Mouse (Mus musculus): Measurements from ENCODE around the gene March8. TPM values are rescaled to one million over a fixed set of nuclear protein-coding genes. Genes with fewer than 3 reads are reported as not detected.

Gene March8
- total RNA-seq, 2 experiments from 2014 or later, result 23.4 to 24.9 TPM

DNA sequence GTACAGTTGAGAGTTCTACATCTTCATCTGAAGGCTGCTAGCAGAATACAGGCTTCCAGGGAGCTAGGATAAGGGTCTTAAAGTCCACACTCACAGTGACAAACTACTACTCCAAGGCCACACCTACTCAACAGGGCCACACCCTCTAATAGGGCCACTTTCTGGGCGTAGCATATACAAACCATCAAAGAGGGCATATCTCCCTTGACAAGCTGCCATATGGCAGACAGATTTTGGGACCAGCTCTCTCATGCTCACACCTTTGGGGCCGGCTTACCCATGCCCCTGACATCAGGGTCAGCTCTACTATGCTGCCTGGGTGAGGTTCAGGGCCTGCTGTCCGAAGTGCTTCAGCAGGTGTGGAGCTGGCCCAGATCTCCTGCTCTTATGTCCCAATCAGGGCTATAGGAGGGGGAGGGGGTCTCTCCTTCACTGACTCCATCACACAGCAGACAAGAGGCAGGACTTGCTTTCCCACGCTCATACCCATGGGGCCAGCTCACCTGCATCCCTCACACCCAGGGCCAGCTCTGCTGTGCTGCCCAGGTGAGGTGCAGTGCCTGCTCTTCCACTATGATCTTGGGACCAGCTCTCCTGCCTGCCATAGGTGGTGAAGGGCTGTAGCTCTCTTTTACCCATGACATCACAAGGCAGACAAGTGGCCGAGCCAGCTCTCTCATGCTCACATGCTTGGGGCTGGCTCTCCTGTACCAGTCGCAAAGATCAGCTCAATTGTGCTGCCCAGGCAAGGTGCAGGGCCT is 32.6 kb downstream of the March8 start:
- intact Hi-C loops (cut with DNase I), result no loop called here
- no peak for DNase-seq

- no peak for DNase-seq
- intact Hi-C loops (cut with DNase I), result no loop called here
These were observed 33.7 kb downstream of the March8 start for GRCm38 (mm10) chr6:116371500-116371899.

DNA sequence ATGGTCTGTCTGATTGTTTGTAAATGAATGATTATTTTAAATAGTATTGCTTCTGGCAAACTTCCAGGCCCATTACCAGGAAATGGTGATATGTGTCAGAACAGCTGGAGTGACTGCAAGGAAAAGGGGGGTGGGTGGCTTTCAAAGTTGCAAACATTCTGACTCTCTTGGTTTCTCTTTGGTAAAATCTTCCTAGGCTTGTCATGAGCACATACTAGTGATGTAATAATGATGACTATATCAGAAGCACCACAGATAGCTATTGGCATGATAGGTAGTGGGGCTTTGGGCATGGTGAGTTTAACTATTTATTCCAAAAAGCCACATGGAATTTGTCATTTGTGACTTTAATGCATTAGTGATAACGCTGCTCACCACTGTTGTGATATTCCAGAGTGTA is 36.3 kb downstream of the March8 start:
- no peak for DNase-seq
- intact Hi-C loops (cut with DNase I), result no loop called here

- DNase-seq, result no peak
- intact Hi-C loops (cut with DNase I), result no loop called here
These were observed 36.8 kb downstream of the March8 start for GRCm38 (mm10) chr6:116374618-116375017.

DNA sequence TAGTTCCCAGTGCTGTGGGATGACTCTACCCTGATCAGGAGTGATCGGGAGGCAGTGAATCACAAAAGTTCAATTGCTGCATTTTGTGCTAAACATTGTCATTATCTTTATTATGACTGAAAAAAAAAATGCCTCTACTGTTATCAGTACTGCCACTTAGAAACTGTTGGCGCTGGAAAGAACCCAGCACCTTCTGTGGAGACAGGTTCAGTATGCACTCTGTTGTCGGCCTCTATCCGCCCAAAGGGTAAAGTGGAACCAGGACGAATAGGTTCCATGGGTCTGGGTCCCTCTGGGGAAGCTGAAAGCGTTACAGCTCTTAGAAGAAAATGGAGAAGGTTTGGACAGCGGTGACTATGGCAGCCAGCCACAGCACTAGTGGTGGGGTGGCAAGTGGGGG is 41.1 kb downstream of the March8 start:
- intact Hi-C loops (cut with DNase I), result no loop called here

DNA sequence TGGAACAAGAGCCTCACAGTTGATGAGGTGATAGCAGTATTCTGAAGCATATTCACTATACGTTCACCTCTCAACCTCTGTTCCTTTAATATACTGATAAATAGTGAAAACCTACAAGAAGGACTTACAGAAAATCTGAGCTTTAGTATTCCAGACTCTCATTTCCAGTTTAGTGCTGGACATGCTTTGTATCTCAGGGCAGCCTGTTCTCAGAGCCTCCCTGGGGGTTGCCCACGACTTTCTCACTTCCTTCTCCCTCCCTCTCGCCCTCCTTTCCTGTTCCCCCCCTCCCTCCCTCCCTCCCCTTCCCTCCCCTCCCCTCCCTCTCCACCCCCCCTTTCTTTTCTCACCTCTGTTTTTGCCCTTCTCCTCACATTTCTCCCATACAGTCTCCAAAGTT is 42.3 kb downstream of the March8 start:
- DNase-seq, result no peak
- intact Hi-C loops (cut with DNase I), result no loop called here

More for the DNA sequence above, 41.1 kb downstream of the March8 start:
- DNase-seq, result no peak

DNA sequence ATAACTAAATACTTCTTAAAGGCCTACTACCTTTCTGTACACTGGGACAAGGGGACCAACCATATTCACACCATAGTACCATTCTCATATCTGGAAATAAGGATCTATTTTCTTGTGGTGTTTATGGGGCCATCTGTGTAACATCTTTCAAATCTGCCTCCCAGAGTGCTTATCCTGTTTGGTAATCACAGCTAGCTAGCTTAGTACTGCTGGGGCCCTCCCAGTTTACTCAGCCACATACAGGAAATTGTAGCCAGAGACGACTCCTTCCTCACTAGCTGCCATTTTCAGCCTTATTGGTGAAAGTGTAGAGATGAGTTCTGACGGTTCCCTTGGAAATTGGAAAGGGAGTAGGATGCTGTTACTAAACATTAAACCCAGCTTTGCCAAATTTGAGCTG is 43.8 kb downstream of the March8 start:
- no peak for DNase-seq
- intact Hi-C loops (cut with DNase I), result no loop called here

- intact Hi-C loops (cut with DNase I), result no loop called here
- no peak for DNase-seq
These were observed 45.8 kb downstream of the March8 start for GRCm38 (mm10) chr6:116383582-116383981.

DNA sequence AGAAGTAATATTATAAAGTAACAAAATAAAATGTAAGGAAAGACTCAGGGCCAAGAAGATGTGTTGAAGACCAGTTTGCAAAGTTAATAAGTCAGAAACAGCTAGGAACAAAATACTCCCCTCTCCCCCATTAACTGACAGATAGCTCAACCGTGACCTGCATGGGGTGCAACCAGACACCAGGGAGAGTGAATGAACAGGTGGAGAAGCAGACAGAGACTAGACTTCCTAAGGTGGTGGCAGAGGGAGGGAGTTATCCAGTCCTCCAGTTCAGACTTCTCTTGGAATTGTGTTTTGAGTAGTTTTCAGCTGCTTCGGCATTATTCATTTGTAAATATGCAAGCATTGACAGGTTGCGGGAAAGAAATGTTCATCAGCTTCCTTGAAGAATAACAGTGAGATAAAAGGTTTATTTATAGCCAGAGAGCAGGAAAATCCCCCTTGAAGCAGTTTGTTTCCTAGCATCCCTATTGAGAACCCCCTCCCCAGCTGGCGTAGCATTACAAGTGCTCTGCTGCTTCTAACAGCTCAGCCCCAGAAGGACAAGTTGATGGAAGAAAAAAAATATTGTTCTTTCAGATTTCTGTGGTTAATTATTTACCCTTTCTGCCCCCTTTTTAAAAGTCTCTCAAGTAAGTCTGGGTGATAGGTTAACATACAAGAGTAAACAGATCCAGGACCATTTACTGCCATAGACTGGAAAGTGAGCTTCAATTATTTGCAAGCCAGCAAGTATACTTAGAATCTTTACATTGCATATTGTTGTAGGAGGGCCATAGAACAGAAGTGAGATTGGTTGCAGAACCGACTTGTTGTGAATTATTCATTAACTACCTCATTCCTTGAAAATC is 47.6 kb downstream of the March8 start:
- no peak for DNase-seq
- intact Hi-C loops (cut with DNase I), result no loop called here

DNA sequence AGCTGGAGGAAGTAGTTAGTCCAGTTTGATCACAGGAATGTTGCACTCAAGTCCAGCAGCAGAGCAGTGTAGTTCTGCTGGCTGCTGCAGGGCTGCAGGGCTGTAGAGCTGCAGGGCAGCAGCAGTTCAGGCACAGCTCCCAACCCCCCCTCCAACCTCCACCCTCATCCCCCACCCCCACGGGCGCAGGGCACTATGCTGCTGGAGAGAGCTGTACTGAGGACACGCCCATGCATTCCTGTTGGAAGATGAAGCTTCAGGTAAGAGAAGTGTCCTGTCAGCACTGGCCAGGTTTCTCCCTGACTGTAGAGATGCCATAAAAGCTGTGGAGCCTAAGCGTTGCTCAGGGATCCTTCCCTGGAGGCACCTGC is 48.2 kb downstream of the March8 start:
- no peak for DNase-seq
- intact Hi-C loops (cut with DNase I), result no loop called here

DNA sequence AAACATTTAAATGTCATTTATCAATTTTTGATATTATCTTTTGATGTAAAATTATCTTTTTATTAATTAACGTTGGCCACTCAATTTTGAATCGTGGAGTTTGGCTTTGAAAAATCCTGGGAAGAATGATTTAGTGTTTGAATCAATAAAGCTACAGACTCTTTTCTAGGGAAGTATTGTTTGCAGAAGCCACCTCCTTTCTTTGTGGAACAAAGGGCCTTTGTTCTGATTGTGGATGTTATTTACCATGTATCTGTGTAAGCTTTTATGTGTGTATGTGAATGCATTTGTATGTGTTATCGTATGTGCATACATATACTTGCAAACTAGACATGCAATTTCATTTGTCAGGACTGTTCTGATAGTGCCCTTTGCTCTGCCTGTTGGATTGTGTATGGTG is 48.7 kb downstream of the March8 start:
- DNase-seq, result no peak
- intact Hi-C loops (cut with DNase I), result no loop called here

GRCm38 (mm10) chr6:116388068-116388467 is 50.2 kb downstream of the March8 start:
- intact Hi-C loops (cut with DNase I), result no loop called here

DNA sequence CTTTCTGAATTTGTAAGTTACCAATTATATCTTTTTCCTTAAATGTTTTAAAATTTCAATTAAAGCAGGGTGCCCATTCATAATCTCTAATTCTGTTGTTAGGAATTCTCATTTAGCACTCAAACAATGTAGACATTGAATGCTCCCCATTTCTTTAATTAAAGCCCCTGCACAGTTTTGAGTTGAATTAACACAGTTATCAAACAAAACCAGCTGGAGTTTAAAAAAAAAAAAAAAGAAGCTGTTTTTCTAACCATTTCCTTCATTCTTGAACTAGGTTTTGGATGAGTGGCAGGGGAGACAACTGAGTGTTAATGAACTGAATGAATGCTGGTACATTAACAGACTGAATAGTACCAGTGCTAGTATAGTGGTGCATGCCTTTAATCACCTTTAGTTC is 51.7 kb downstream of the March8 start:
- no peak for DNase-seq
- intact Hi-C loops (cut with DNase I), result no loop called here

More at GRCm38 (mm10) chr6:116388068-116388467, 50.2 kb downstream of the March8 start:
- DNase-seq, result no peak

GRCm38 (mm10) chr6:116394916-116395648 is 57.3 kb downstream of the March8 start:
- no peak for DNase-seq
- intact Hi-C loops (cut with DNase I), result no loop called here

DNA sequence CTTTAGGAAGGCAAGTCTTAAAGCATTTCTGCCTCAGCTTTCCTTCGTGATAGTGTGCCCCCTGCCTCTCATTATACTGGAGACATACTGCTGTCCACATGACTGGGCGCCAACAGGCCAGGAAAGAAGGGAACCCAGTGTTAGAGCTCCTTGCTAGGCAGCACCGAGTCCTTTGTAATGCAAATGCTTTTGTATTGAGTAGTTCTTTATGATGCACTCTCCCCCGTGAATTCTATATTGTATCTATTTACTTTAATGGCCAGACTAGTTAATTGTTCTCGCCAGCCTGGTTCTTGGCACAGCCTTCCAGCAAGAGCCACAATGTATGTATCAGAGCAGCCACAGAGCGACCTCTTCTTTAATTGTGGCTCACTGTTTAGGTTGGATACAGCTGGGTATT is 59.8 kb downstream of the March8 start:
- no peak for DNase-seq
- intact Hi-C loops (cut with DNase I), result no loop called here

DNA sequence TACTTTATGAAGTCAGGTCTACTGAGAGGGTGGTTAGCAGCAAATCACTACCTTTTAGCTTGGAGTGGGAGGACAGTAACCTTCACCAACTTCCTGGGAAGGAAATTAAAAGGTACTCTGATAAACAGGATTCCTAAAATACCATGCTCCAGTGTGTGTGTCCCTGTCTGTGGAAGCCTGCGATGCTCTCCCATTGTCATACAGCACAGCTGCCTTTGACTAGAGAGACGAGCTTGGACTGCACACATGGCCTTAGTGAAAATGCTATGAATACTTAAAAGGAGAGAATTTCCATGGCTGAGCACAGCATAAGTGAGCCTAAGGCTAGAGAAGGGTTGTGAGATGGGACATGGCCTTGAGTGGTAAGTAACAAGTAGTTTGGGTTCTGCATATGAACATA is 60.3 kb downstream of the March8 start:
- intact Hi-C loops (cut with DNase I), result no loop called here

DNA sequence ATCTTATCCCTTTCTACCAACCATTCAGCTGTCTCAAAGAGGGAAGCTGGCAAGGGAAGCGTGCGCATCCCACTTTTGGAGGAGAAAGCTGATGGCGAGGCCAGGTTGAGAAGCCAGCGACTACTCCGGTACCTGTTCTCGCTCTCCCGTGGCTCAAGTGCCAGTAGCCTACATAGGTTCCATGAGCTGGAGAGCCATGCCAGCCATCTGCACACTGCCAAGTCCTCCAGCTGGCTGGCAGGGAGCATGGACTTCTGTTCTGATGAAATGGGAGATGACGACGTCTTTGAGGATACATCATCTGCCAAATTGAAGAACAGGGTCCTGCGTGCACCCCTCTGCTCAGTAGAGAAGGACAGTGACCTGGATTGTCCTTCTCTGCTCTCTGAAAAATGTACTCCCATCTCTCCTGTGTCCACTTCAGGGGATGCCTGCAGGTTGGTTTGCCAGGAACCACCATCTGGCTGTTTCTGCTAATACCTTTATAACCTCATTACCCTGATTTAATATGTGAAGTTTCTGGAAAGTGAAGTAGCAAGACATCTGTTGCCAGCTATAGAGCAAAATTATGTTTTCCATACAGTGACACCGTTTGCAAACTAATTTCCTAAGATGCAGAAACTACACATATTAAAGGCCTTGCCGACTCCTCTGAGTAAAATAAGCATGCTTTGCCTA is 64.1 kb downstream of the March8 start:
- intact Hi-C loops (cut with DNase I), result no loop called here
- no peak for DNase-seq

More for the DNA sequence above, 60.3 kb downstream of the March8 start:
- no peak for DNase-seq

DNA sequence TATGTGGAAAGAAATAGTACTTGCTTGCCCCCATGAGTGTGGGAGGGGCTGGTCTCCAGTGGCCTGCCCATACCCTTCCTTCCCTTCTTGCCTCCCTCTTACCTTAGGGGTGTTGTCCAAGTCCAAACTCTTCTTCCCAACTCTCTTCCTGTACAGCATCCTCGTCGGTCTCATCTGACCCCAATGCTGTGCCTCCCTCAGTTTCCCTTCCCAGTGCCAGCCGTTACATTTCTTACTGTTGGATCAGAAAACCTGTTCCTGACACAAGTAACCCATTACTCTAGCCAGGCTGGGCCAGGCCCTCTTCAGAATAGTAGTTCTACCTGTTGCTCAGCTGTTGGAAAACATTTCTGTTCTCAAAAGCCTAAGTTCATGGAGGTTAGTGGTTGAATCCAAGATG is 64.6 kb downstream of the March8 start:
- no peak for DNase-seq
- intact Hi-C loops (cut with DNase I), result no loop called here

DNA sequence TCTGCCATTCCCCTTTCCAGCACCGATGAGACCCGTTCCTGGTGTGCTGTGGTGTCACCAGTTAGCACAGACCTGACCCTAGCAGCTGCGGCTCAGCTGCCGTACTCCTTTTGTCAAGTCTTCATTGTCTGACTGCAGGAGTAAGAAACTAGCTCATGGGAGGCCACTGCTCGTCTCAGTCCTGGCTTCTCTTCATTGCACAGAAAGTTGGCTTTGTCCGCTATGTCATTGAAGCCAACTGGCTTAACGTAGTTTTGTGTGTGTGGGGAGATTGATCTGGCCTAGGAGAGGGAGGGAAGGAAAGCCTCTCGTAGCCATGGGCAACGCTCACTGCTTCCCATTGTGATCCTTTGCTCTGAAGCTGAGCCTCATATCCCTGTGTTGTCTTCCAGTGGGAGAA is 67.4 kb downstream of the March8 start:
- intact Hi-C loops (cut with DNase I), result no loop called here
- DNase-seq, result no peak

- intact Hi-C loops (cut with DNase I), result no loop called here
- DNase-seq, result no peak
These were observed 67.9 kb downstream of the March8 start for GRCm38 (mm10) chr6:116405715-116406114.

GRCm38 (mm10) chr6:116406152-116406551 is 68.3 kb downstream of the March8 start:
- intact Hi-C loops (cut with DNase I), result no loop called here

More at GRCm38 (mm10) chr6:116406152-116406551, 68.3 kb downstream of the March8 start:
- no peak for DNase-seq

All from gastrocnemius, postnatal 36 days (tissue).